14 mouse cellular contexts compared by ENCODE assay signal in genomic region chr11:75155985-75156384, GRCm38 (mm10). TPM values are rescaled to one million over a fixed set of nuclear protein-coding genes. Genes with fewer than 3 reads are reported as not detected.
DNase-seq lines count a peak whose midpoint lies in the region; ATAC-seq and TF ChIP-seq lines count a peak whose summit lies in the region.
"Had no signal": no experiment of that assay in that cellular context is flagged by ENCODE, and none has a peak within 500 bp of the region (broad histone marks: within the 10 kb centered on the region; RNA-seq: fewer than 3 reads in every experiment).

No protein-coding gene starts in this region.

- intact Hi-C loops in heart, postnatal 36 days (cut with DNase I), result loop anchor here (2.0 kb wide), 1 partner anchor 19 kb away; no protein-coding TSS in a partner anchor
- intact Hi-C loops in left cerebral cortex, adult 2 months (cut with DNase I), result no loop called here
- intact Hi-C loops in left cerebral cortex, postnatal 10 days (cut with DNase I), result no loop called here

- H3K9me3 ChIP-seq in embryonic facial prominence, embryonic 15.5 days (replicated peaks), result no peaks in the 10 kb centered on the region
- H3K9me3 ChIP-seq in limb, embryonic 13.5 days, result no peaks in the 10 kb centered on the region
- H3K9me3 ChIP-seq: neural tube, embryonic 12.5 days had no signal

- H3K27me3 ChIP-seq in embryonic facial prominence, embryonic 15.5 days, result no peaks in the 10 kb centered on the region
- H3K27me3 ChIP-seq in limb, embryonic 13.5 days, result no peaks in the 10 kb centered on the region
- H3K27me3 ChIP-seq: CH12.LX; neural tube, embryonic 12.5 days had no signal

- H3K27ac ChIP-seq in left cerebral cortex, adult 2 months, result peak overlapping the region; percentile 58
- 0 out of 2 replicates have a peak overlapping the region, but pooled peaks have one; percentile 17 for H3K27ac ChIP-seq in embryonic facial prominence, embryonic 15.5 days (replicated peaks)
- peak overlapping the region; percentile 64 for H3K27ac ChIP-seq in limb, embryonic 13.5 days
- H3K27ac ChIP-seq: neural tube, embryonic 12.5 days had no signal

- peaks cover 22% of the 10 kb centered on the region for H3K36me3 ChIP-seq in embryonic facial prominence, embryonic 15.5 days
- peaks cover 51% of the 10 kb centered on the region for H3K36me3 ChIP-seq in limb, embryonic 13.5 days

- no peak for TF ChIP-seq CTCF in left cerebral cortex, adult 2 months (IDR thresholded peaks at IDR 0.05)

- DNase-seq in heart, adult 11 months, result peak; percentile 91
- no peak for DNase-seq in heart, postnatal 36 days
- peak in 1 of 2 experiments; percentile 7 for DNase-seq in left cerebral cortex, adult 2 months (ENCODE audit: extremely low spot score in 1 of 2, low spot score in 2 of 2)
- DNase-seq in left cerebral cortex, postnatal 10 days (ENCODE audit: extremely low spot score in 1 of 2, low spot score in 2 of 2), result no peak
- no peak for DNase-seq in frontal cortex, postnatal 14 days (ENCODE audit: low spot score in 2 of 2)
- DNase-seq: kidney, adult 11 months; left cerebral cortex, postnatal 4 days; right cerebral cortex, postnatal 4 days; thymus, postnatal 36 days had no signal

- no peak overlapping the region for H3K9ac ChIP-seq in embryonic facial prominence, embryonic 15.5 days
- peak overlapping the region; percentile 43; the same call in 1 of the 2 replicates for H3K9ac ChIP-seq in limb, embryonic 13.5 days
- H3K9ac ChIP-seq: neural tube, embryonic 12.5 days had no signal

- no peak for ATAC-seq in embryonic facial prominence, embryonic 15.5 days (ENCODE audit: insufficient number of reproducible peaks, low FRiP score, low TSS enrichment, low read depth)
- no peak for ATAC-seq in limb, embryonic 13.5 days (ENCODE audit: low FRiP score, low read depth)
- no peak for ATAC-seq in monocyte, adult 5-6 weeks (replicated peaks; ENCODE audit: insufficient number of reproducible peaks, low FRiP score, low TSS enrichment, poor library complexity, severe bottlenecking)

- H3K4me1 ChIP-seq in embryonic facial prominence, embryonic 15.5 days, result peaks cover 25% of the 10 kb centered on the region
- H3K4me1 ChIP-seq in limb, embryonic 13.5 days, result peaks cover 39% of the 10 kb centered on the region

- no peak overlapping the region for H3K4me2 ChIP-seq in embryonic facial prominence, embryonic 15.5 days (replicated peaks)
- H3K4me2 ChIP-seq in limb, embryonic 13.5 days (replicated peaks), result no peak overlapping the region
- H3K4me2 ChIP-seq: neural tube, embryonic 12.5 days had no signal

- H3K4me3 ChIP-seq in left cerebral cortex, adult 2 months, result no peak overlapping the region
- H3K4me3 ChIP-seq in embryonic facial prominence, embryonic 15.5 days (replicated peaks), result no peak overlapping the region
- no peak overlapping the region for H3K4me3 ChIP-seq in limb, embryonic 13.5 days
- H3K4me3 ChIP-seq: neural tube, embryonic 12.5 days had no signal

- WGBS in embryonic facial prominence, embryonic 15.5 days, result 58% methylated on average over 6 of the region's 6 CpGs
- WGBS in limb, embryonic 13.5 days, result 30% methylated on average over 6 of the region's 6 CpGs

RNA-seq across cellular contexts. Expression of gene Hic1, which starts 13.3 kb away (rescaled TPM):
- total RNA-seq in heart, postnatal 36 days (2021), result 10 to 100 TPM; 14.8 to 22.8 TPM
- 1 to 10 TPM; 3.3 to 3.9 TPM for total RNA-seq in left cerebral cortex, adult 2 months (2021)
- total RNA-seq in left cerebral cortex, postnatal 10 days (2021), result 1 to 10 TPM; 3.9 to 5.3 TPM
- polyA plus RNA-seq in embryonic facial prominence, embryonic 15.5 days (2015; fragmentation: Nextera tagmentation; extraction: Ambion mirVana), result 17.7 and 19.8 TPM in 2 replicates
- polyA plus RNA-seq in limb, embryonic 13.5 days (2015; fragmentation: Nextera tagmentation; extraction: Ambion mirVana), result 28.2 and 29.3 TPM in 2 replicates
- total RNA-seq in monocyte, adult 5-6 weeks (2017), result 0.11 to 0.95 TPM (median 0.78 TPM) in 3 replicates

RNA-seq across cellular contexts. Expression of gene Ovca2, which starts 22.6 kb away (rescaled TPM):
- 1 to 10 TPM; 5.3 to 7.2 TPM for total RNA-seq in heart, postnatal 36 days (2021)
- 10 to 100 TPM; 12.1 to 12.7 TPM for total RNA-seq in left cerebral cortex, adult 2 months (2021)
- 10 to 100 TPM in 1 of 2 experiments, 1 to 10 TPM in 1; 9.2 to 11.3 TPM for total RNA-seq in left cerebral cortex, postnatal 10 days (2021)
- polyA plus RNA-seq in embryonic facial prominence, embryonic 15.5 days (2015; fragmentation: Nextera tagmentation; extraction: Ambion mirVana), result 23.8 and 25.1 TPM in 2 replicates
- polyA plus RNA-seq in limb, embryonic 13.5 days (2015; fragmentation: Nextera tagmentation; extraction: Ambion mirVana), result 27.8 and 29.5 TPM in 2 replicates
- total RNA-seq in monocyte, adult 5-6 weeks (2017), result 8.5 to 15.8 TPM (median 9.5 TPM) in 3 replicates

RNA-seq across cellular contexts. Expression of gene Dph1, which starts 35.1 kb away (rescaled TPM):
- total RNA-seq in heart, postnatal 36 days (2021), result 1 to 10 TPM; 9.0 to 9.7 TPM
- total RNA-seq in left cerebral cortex, adult 2 months (2021), result 10 to 100 TPM; 27.9 to 28.9 TPM
- 10 to 100 TPM; 14.1 to 15.9 TPM for total RNA-seq in left cerebral cortex, postnatal 10 days (2021)
- polyA plus RNA-seq in embryonic facial prominence, embryonic 15.5 days (2015; fragmentation: Nextera tagmentation; extraction: Ambion mirVana), result 20.5 and 21.0 TPM in 2 replicates
- 23.9 and 24.9 TPM in 2 replicates for polyA plus RNA-seq in limb, embryonic 13.5 days (2015; fragmentation: Nextera tagmentation; extraction: Ambion mirVana)
- 3.0 to 22.9 TPM (median 3.2 TPM) in 3 replicates for total RNA-seq in monocyte, adult 5-6 weeks (2017)

RNA-seq across cellular contexts. Expression of gene Rtn4rl1, which starts 37.6 kb away (rescaled TPM):
- total RNA-seq in heart, postnatal 36 days (2021), result 10 to 100 TPM in 1 of 2 experiments, 1 to 10 TPM in 1; 6.0 to 10.0 TPM
- total RNA-seq in left cerebral cortex, adult 2 months (2021), result 10 to 100 TPM; 89.0 to 99.0 TPM
- total RNA-seq in left cerebral cortex, postnatal 10 days (2021), result 10 to 100 TPM; 44.8 to 46.9 TPM
- 6.4 and 7.3 TPM in 2 replicates for polyA plus RNA-seq in embryonic facial prominence, embryonic 15.5 days (2015; fragmentation: Nextera tagmentation; extraction: Ambion mirVana)
- polyA plus RNA-seq in limb, embryonic 13.5 days (2015; fragmentation: Nextera tagmentation; extraction: Ambion mirVana), result 2.3 and 3.1 TPM in 2 replicates
- 1.5 to 3.6 TPM (median 2.2 TPM) in 3 replicates for total RNA-seq in monocyte, adult 5-6 weeks (2017)
